In the genomic region with DNA sequence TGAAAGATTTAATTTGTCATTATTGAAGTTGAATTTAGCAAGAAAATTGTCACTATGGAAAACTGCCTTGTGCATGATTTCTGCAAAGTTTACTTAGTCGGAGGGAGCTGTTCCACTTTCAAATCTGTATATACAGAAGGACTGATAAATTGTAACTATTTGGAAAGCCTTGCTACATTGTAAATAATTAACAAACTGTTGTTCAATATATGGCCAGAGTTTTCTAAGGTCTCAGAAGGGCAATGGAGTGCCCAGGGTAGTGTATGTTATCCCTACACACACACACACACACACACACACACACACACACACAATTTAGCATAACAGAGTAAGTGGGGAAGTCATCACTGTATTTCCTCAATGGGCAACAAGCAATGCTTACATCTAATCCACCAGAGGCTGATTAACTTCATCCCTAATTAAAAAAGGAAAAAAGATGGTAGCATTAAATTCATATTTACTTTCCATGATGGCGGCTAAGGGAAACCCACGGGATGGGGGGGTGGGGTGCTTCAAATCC, we compare ENCODE assay signal across 21 mouse cellular contexts.
A peak's percentile ranks its signal among the peaks of the same experiment; 100 is the strongest.
DNase-seq lines count a peak whose midpoint lies in the region; ATAC-seq and TF ChIP-seq lines count a peak whose summit lies in the region.
"Had no signal": no experiment of that assay in that cellular context is flagged by ENCODE, and none has a peak within 500 bp of the region (broad histone marks: within the 10 kb centered on the region; RNA-seq: fewer than 3 reads in every experiment).

No protein-coding gene starts in this region.

- no peaks in the 10 kb centered on the region for H3K36me3 ChIP-seq in hindbrain, embryonic 13.5 days
- no peaks in the 10 kb centered on the region for H3K36me3 ChIP-seq in hindbrain, embryonic 12.5 days
- H3K36me3 ChIP-seq in liver, adult 2 months (ENCODE audit: control insufficient read depth, insufficient read depth, low read length): no peaks in the 10 kb centered on the region
- no peaks in the 10 kb centered on the region for H3K36me3 ChIP-seq in liver, embryonic 15.5 days (replicated peaks)
- no peaks in the 10 kb centered on the region for H3K36me3 ChIP-seq in neural tube, embryonic 15.5 days
- H3K36me3 ChIP-seq: embryonic facial prominence, embryonic 12.5 days; forebrain, embryonic 15.5 days; G1E; heart, embryonic 15.5 days had no signal

- peak; percentile 47; the same call in 1 of the 2 replicates for ATAC-seq in hindbrain, embryonic 13.5 days (ENCODE audit: low FRiP score)
- no peak for ATAC-seq in hindbrain, embryonic 12.5 days (ENCODE audit: low FRiP score)
- ATAC-seq in liver, embryonic 15.5 days (ENCODE audit: insufficient read depth): peak; percentile 43; the same call in 1 of the 2 replicates
- ATAC-seq in neural tube, embryonic 15.5 days (ENCODE audit: low FRiP score): peak; percentile 83
- ATAC-seq: CD4-positive, CD25-positive, alpha-beta regulatory T cell, adult 4 months; forebrain, embryonic 15.5 days had no signal

- H3K4me3 ChIP-seq in hindbrain, embryonic 13.5 days: no peak overlapping the region
- H3K4me3 ChIP-seq in hindbrain, embryonic 12.5 days: no peak overlapping the region
- H3K4me3 ChIP-seq in liver, adult 2 months (ENCODE audit: insufficient read depth, low read depth, low read length): no peak overlapping the region
- no peak overlapping the region for H3K4me3 ChIP-seq in liver, embryonic 15.5 days (replicated peaks)
- H3K4me3 ChIP-seq in neural tube, embryonic 15.5 days (replicated peaks): no peak overlapping the region
- H3K4me3 ChIP-seq: embryonic facial prominence, embryonic 12.5 days; forebrain, embryonic 15.5 days; heart, adult 2 months; heart, embryonic 15.5 days had no signal

- H3K27me3 ChIP-seq in hindbrain, embryonic 13.5 days: no peaks in the 10 kb centered on the region
- no peaks in the 10 kb centered on the region for H3K27me3 ChIP-seq in hindbrain, embryonic 12.5 days
- H3K27me3 ChIP-seq in liver, adult 2 months (ENCODE audit: control insufficient read depth, insufficient read depth, low read length): no peaks in the 10 kb centered on the region
- no peaks in the 10 kb centered on the region for H3K27me3 ChIP-seq in liver, embryonic 15.5 days
- no peaks in the 10 kb centered on the region for H3K27me3 ChIP-seq in neural tube, embryonic 15.5 days (replicated peaks)
- H3K27me3 ChIP-seq: embryonic facial prominence, embryonic 12.5 days; forebrain, embryonic 15.5 days; heart, embryonic 15.5 days had no signal

- WGBS in hindbrain, embryonic 13.5 days: 91% methylated on average over 3 of the region's 3 CpGs
- 81% methylated on average over 3 of the region's 3 CpGs for WGBS in hindbrain, embryonic 12.5 days
- WGBS in liver, adult 2 months: 44% methylated on average over 3 of the region's 3 CpGs
- WGBS in liver, embryonic 15.5 days (ENCODE audit: insufficient replicate concordance): 65% methylated on average over 3 of the region's 3 CpGs
- WGBS in neural tube, embryonic 15.5 days: 63% methylated on average over 3 of the region's 3 CpGs

- H3K79me2 ChIP-seq in liver, adult 2 months (ENCODE audit: control insufficient read depth, insufficient read depth, low read length): no peaks in the 10 kb centered on the region

- TF ChIP-seq CTCF in liver, adult 2 months (IDR thresholded peaks at IDR 0.05; ENCODE audit: low read depth, low read length): no peak

- H3K9me3 ChIP-seq in hindbrain, embryonic 13.5 days: no peaks in the 10 kb centered on the region
- no peaks in the 10 kb centered on the region for H3K9me3 ChIP-seq in hindbrain, embryonic 12.5 days (replicated peaks)
- H3K9me3 ChIP-seq in liver, embryonic 15.5 days (replicated peaks): no peaks in the 10 kb centered on the region
- H3K9me3 ChIP-seq in neural tube, embryonic 15.5 days (replicated peaks): no peaks in the 10 kb centered on the region
- H3K9me3 ChIP-seq: embryonic facial prominence, embryonic 12.5 days; forebrain, embryonic 15.5 days; G1E; heart, embryonic 15.5 days had no signal

- no peak overlapping the region for H3K27ac ChIP-seq in hindbrain, embryonic 13.5 days
- H3K27ac ChIP-seq in hindbrain, embryonic 12.5 days: no peak overlapping the region
- H3K27ac ChIP-seq in liver, adult 2 months (replicated peaks; ENCODE audit: insufficient read depth, low read depth, low read length): no peak overlapping the region
- no peak overlapping the region for H3K27ac ChIP-seq in liver, embryonic 15.5 days (replicated peaks)
- H3K27ac ChIP-seq in neural tube, embryonic 15.5 days (replicated peaks): no peak overlapping the region
- H3K27ac ChIP-seq: embryonic facial prominence, embryonic 12.5 days; forebrain, embryonic 15.5 days; heart, adult 2 months; heart, embryonic 15.5 days had no signal

- no peak for TF ChIP-seq POLR2A in liver, adult 2 months (IDR thresholded peaks at IDR 0.05; ENCODE audit: extremely low read depth, insufficient read depth, low read length)

- peaks cover 3% of the 10 kb centered on the region for H3K4me1 ChIP-seq in hindbrain, embryonic 13.5 days (replicated peaks)
- 0 out of 2 replicates have a peak, but pooled peaks cover 1% of the 10 kb centered on the region for H3K4me1 ChIP-seq in hindbrain, embryonic 12.5 days
- peaks cover 13% of the 10 kb centered on the region for H3K4me1 ChIP-seq in liver, adult 2 months (ENCODE audit: control insufficient read depth, insufficient read depth, low read length)
- peaks cover 17% of the 10 kb centered on the region for H3K4me1 ChIP-seq in liver, embryonic 15.5 days (replicated peaks)
- peaks cover 6% of the 10 kb centered on the region; the same call in 1 of the 2 replicates for H3K4me1 ChIP-seq in neural tube, embryonic 15.5 days
- H3K4me1 ChIP-seq: embryonic facial prominence, embryonic 12.5 days had no signal

- H3K4me2 ChIP-seq in hindbrain, embryonic 13.5 days: no peak overlapping the region
- H3K4me2 ChIP-seq in hindbrain, embryonic 12.5 days (replicated peaks): no peak overlapping the region
- no peak overlapping the region for H3K4me2 ChIP-seq in liver, embryonic 15.5 days
- no peak overlapping the region for H3K4me2 ChIP-seq in neural tube, embryonic 15.5 days
- H3K4me2 ChIP-seq: embryonic facial prominence, embryonic 12.5 days; forebrain, embryonic 15.5 days; heart, embryonic 11.5 days; heart, embryonic 15.5 days had no signal

- H3K9ac ChIP-seq in hindbrain, embryonic 13.5 days: no peak overlapping the region
- no peak overlapping the region for H3K9ac ChIP-seq in hindbrain, embryonic 12.5 days
- no peak overlapping the region for H3K9ac ChIP-seq in liver, adult 2 months (ENCODE audit: low read depth, low read length)
- no peak overlapping the region for H3K9ac ChIP-seq in liver, embryonic 15.5 days
- no peak overlapping the region for H3K9ac ChIP-seq in neural tube, embryonic 15.5 days (replicated peaks)
- H3K9ac ChIP-seq: embryonic facial prominence, embryonic 12.5 days; forebrain, embryonic 15.5 days; heart, embryonic 15.5 days had no signal

- peak; percentile 77 for DNase-seq in liver, adult 2 months (ENCODE audit: extremely low read depth, low read depth, low spot score)
- no peak for DNase-seq in liver
- no peak for DNase-seq in left cerebral cortex, postnatal 25 days (ENCODE audit: low spot score in 2 of 2)
- DNase-seq: adrenal gland, postnatal 10 days; B cell, adult 2 months; cerebellum, adult 11 months; cerebellum, adult 8-10 months; cerebellum, postnatal 14 days; gastrocnemius, postnatal 10 days; heart, adult 2 months; heart, postnatal 14 days had no signal

- intact Hi-C loops in left cerebral cortex, postnatal 25 days (cut with DNase I): no loop called here
